Mouse (Mus musculus): ENCODE measurements around the gene Cct2. TPM values are rescaled to one million over a fixed set of nuclear protein-coding genes. Genes with fewer than 3 reads are reported as not detected.

Cct2 gene
- polyA plus RNA-seq (2012; fragmentation: generic; extraction: Trizol): 440 TPM
- long read RNA-seq, experiment 1, transcript Cct2-201 (16 exons, 1,959 nt): major isoform, 263 of 356 reads
- long read RNA-seq, experiment 1, partial matches to known transcripts: 57 of 356 reads
- long read RNA-seq, experiment 1, other reads (novel, unspliced or antisense): 36 of 356 reads
- long read RNA-seq, experiment 2, transcript Cct2-201 (16 exons, 1,959 nt): major isoform, 3,165 of 3,423 reads
- long read RNA-seq, experiment 2, partial matches to known transcripts: 60 of 3,423 reads
- long read RNA-seq, experiment 2, other reads (novel, unspliced or antisense): 198 of 3,423 reads

- Histone ChIP-seq H3K27me3 (ENCODE audit: control insufficient read depth, insufficient read depth, insufficient read length) (no peaks in the 10 kb centered on the region), H3K79me3 (ENCODE audit: low read depth) (peaks cover 47% of the 10 kb centered on the region), H3K79me2 (ENCODE audit: control insufficient read depth, insufficient read depth) (peaks cover 52% of the 10 kb centered on the region), H3K36me3 (ENCODE audit: control insufficient read depth, insufficient read depth) (peaks cover 40% of the 10 kb centered on the region), H3ac (ENCODE audit: control insufficient read depth, insufficient read length, low read depth) (peak within 1 kb of the TSS; percentile 99), H3K4me3 (ENCODE audit: insufficient read depth, poor library complexity, severe bottlenecking) (peak within 1 kb of the TSS; percentile 97)
- TF ChIP-seq MYOD1 (IDR thresholded peaks at IDR 0.05; ENCODE audit: control insufficient read depth, insufficient read length, low read depth) (no peak), CTCF (IDR thresholded peaks at IDR 0.05; ENCODE audit: control insufficient read depth, insufficient read depth, insufficient read length) (no peak), CEBPB (IDR thresholded peaks at IDR 0.05; ENCODE audit: low read depth) (no peak), MYOG (IDR thresholded peaks at IDR 0.05; ENCODE audit: control insufficient read depth, extremely low read depth, insufficient read length) (no peak), MAX (IDR thresholded peaks at IDR 0.05) (peak; percentile 85), USF1 (IDR thresholded peaks at IDR 0.05; ENCODE audit: low read depth) (no peak)
These were observed at the start of gene Cct2 for GRCm38 (mm10) chr10:117063254-117064021. Cct2 (minus strand) TSS chr10:117063814.

GRCm38 (mm10) chr10:117112545-117112944 is 48.9 kb upstream of the Cct2 start:
- Histone ChIP-seq H3K27me3 (ENCODE audit: control insufficient read depth, insufficient read depth, insufficient read length) (no peaks in the 10 kb centered on the region), H3K79me2 (ENCODE audit: control insufficient read depth, insufficient read depth) (peaks cover 100% of the 10 kb centered on the region), H3K79me3 (ENCODE audit: low read depth) (peaks cover 94% of the 10 kb centered on the region), H3K4me3 (ENCODE audit: insufficient read depth, poor library complexity, severe bottlenecking) (no peak overlapping the region), H3K36me3 (ENCODE audit: control insufficient read depth, insufficient read depth) (peaks cover 2% of the 10 kb centered on the region), H3ac (ENCODE audit: control insufficient read depth, insufficient read length, low read depth) (no peak overlapping the region)
- TF ChIP-seq MYOD1 (IDR thresholded peaks at IDR 0.05; ENCODE audit: control insufficient read depth, insufficient read length, low read depth) (no peak), CTCF (IDR thresholded peaks at IDR 0.05; ENCODE audit: control insufficient read depth, insufficient read depth, insufficient read length) (no peak), USF1 (IDR thresholded peaks at IDR 0.05; ENCODE audit: low read depth) (no peak), MAX (IDR thresholded peaks at IDR 0.05) (no peak), FOSL1 (IDR thresholded peaks at IDR 0.05; ENCODE audit: insufficient read depth, low read length, poor library complexity, severe bottlenecking) (no peak), MYOG (IDR thresholded peaks at IDR 0.05; ENCODE audit: control insufficient read depth, extremely low read depth, insufficient read length) (no peak), CEBPB (IDR thresholded peaks at IDR 0.05; ENCODE audit: low read depth) (no peak)

GRCm38 (mm10) chr10:117111455-117111854 is 47.8 kb upstream of the Cct2 start:
- peaks cover 4% of the 10 kb centered on the region for H3K36me3 ChIP-seq (ENCODE audit: control insufficient read depth, insufficient read depth)
- peaks cover 100% of the 10 kb centered on the region for H3K79me2 ChIP-seq (ENCODE audit: control insufficient read depth, insufficient read depth)
- no peak overlapping the region for H3ac ChIP-seq (ENCODE audit: control insufficient read depth, insufficient read length, low read depth)
- no peak overlapping the region for H3K4me3 ChIP-seq (ENCODE audit: insufficient read depth, poor library complexity, severe bottlenecking)
- no peaks in the 10 kb centered on the region for H3K27me3 ChIP-seq (ENCODE audit: control insufficient read depth, insufficient read depth, insufficient read length)
- TF ChIP-seq MYOD1 (IDR thresholded peaks at IDR 0.05; ENCODE audit: control insufficient read depth, insufficient read length, low read depth) (no peak), MYOG (IDR thresholded peaks at IDR 0.05; ENCODE audit: control insufficient read depth, extremely low read depth, insufficient read length) (no peak), MAX (IDR thresholded peaks at IDR 0.05) (no peak), FOSL1 (IDR thresholded peaks at IDR 0.05; ENCODE audit: insufficient read depth, low read length, poor library complexity, severe bottlenecking) (no peak), USF1 (IDR thresholded peaks at IDR 0.05; ENCODE audit: low read depth) (no peak), CTCF (IDR thresholded peaks at IDR 0.05; ENCODE audit: control insufficient read depth, insufficient read depth, insufficient read length) (no peak), CEBPB (IDR thresholded peaks at IDR 0.05; ENCODE audit: low read depth) (no peak)
- peaks cover 92% of the 10 kb centered on the region for H3K79me3 ChIP-seq (ENCODE audit: low read depth)

DNA sequence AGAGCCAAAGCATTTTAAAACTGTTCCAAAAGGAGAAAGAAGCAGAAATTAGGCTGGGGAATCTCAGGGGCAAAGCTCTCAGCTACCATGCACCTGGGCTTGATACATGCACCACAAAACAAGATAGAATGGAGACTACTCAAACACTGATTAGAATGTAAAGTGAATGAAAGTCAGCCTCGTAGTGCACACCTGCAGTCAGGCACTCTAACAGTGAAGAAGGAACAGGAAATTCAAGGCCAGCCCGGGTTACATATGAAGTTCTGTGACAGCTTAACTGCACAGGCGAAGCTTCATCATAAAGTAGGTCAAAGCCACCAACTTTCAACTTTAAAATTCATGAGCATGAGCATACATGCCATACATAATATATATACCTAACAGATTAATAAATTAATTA is 46.7 kb upstream of the Cct2 start:
- TF ChIP-seq FOSL1 (IDR thresholded peaks at IDR 0.05; ENCODE audit: insufficient read depth, low read length, poor library complexity, severe bottlenecking) (no peak), CTCF (IDR thresholded peaks at IDR 0.05; ENCODE audit: control insufficient read depth, insufficient read depth, insufficient read length) (no peak), MYOD1 (IDR thresholded peaks at IDR 0.05; ENCODE audit: control insufficient read depth, insufficient read length, low read depth) (no peak), USF1 (IDR thresholded peaks at IDR 0.05; ENCODE audit: low read depth) (no peak), CEBPB (IDR thresholded peaks at IDR 0.05; ENCODE audit: low read depth) (no peak), MAX (IDR thresholded peaks at IDR 0.05) (no peak), MYOG (IDR thresholded peaks at IDR 0.05; ENCODE audit: control insufficient read depth, extremely low read depth, insufficient read length) (no peak)
- no peaks in the 10 kb centered on the region for H3K27me3 ChIP-seq (ENCODE audit: control insufficient read depth, insufficient read depth, insufficient read length)
- H3K4me3 ChIP-seq (ENCODE audit: insufficient read depth, poor library complexity, severe bottlenecking): no peak overlapping the region
- H3K36me3 ChIP-seq (ENCODE audit: control insufficient read depth, insufficient read depth): peaks cover 4% of the 10 kb centered on the region
- peaks cover 100% of the 10 kb centered on the region for H3K79me2 ChIP-seq (ENCODE audit: control insufficient read depth, insufficient read depth)
- peaks cover 88% of the 10 kb centered on the region for H3K79me3 ChIP-seq (ENCODE audit: low read depth)
- H3ac ChIP-seq (ENCODE audit: control insufficient read depth, insufficient read length, low read depth): no peak overlapping the region

DNA sequence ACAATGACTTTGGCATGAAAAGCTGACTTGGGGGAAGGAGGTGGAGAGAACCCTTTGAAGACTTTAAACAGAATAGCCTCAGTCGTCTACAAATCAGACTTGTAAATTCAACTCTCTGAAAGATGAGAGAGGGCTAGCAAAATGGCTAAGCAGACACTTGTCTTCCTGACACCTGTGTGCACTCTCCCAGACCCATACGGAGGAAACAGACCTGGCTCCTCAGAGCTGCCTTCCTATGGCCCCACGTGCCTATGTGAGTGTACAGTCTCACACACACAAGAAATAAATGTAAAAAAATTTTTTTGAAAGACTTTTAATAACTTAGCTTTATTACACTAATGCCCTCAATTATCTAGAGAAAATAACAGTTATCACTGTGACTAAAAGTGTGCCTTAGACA is 43.1 kb upstream of the Cct2 start:
- Histone ChIP-seq H3K4me3 (ENCODE audit: insufficient read depth, poor library complexity, severe bottlenecking) (no peak overlapping the region), H3K27me3 (ENCODE audit: control insufficient read depth, insufficient read depth, insufficient read length) (no peaks in the 10 kb centered on the region), H3ac (ENCODE audit: control insufficient read depth, insufficient read length, low read depth) (no peak overlapping the region), H3K79me2 (ENCODE audit: control insufficient read depth, insufficient read depth) (peaks cover 100% of the 10 kb centered on the region), H3K36me3 (ENCODE audit: control insufficient read depth, insufficient read depth) (peaks cover 11% of the 10 kb centered on the region), H3K79me3 (ENCODE audit: low read depth) (peaks cover 88% of the 10 kb centered on the region)
- TF ChIP-seq FOSL1 (IDR thresholded peaks at IDR 0.05; ENCODE audit: insufficient read depth, low read length, poor library complexity, severe bottlenecking) (no peak), MYOD1 (IDR thresholded peaks at IDR 0.05; ENCODE audit: control insufficient read depth, insufficient read length, low read depth) (no peak), MYOG (IDR thresholded peaks at IDR 0.05; ENCODE audit: control insufficient read depth, extremely low read depth, insufficient read length) (no peak)

Measured in C2C12 (cell line).